8 mouse cellular contexts compared by ENCODE assay signal in the genomic region with DNA sequence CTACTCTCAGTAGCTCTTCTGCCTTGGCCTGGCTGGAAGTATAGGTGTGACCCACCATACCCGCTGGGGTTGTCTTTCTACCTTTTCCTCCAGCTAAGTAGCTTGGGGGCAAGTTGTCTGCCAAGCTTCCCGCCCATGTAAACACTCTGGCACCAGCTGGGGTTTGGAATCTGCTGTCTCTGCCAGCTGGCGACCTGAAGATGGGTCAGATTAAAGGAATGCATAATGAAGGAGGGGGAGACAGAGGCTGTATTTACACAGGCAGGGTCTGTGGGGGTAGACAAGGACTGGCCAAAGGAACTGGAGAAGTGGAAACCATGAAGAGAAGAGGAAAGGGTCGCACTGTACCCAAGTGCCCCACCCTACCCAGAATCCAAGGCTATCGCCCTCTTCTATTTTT. TPM values are rescaled to one million over a fixed set of nuclear protein-coding genes. Genes with fewer than 3 reads are reported as not detected.
DNase-seq lines count a peak whose midpoint lies in the region; ATAC-seq and TF ChIP-seq lines count a peak whose summit lies in the region.

No protein-coding gene starts in this region.

- POLR2A ChIA-PET in Patski (lab: Charles Lee) = interaction anchor here (0.9 to 1.4 kb wide), 2 partner anchors 12 to 40 kb away, joined by 3 read pairs; no protein-coding TSS in a partner anchor

- TF ChIP-seq CTCF in Patski (IDR thresholded peaks at IDR 0.05) = no peak

- no peaks in the 10 kb centered on the region for H3K36me3 ChIP-seq in forebrain, embryonic 11.5 days (ENCODE audit: control insufficient read depth, insufficient read depth, low read length)

- no peak overlapping the region for H3K9ac ChIP-seq in forebrain, embryonic 11.5 days (ENCODE audit: low read length)

- intact Hi-C loops in left cerebral cortex, postnatal 14 days (cut with DNase I) = no loop called here

- H3K4me1 ChIP-seq in forebrain, embryonic 11.5 days (replicated peaks; ENCODE audit: control insufficient read depth, insufficient read depth, low read length) = peaks cover 14% of the 10 kb centered on the region

- whole genome bisulfite sequencing in forebrain, embryonic 11.5 days = 60% methylated on average over 5 of the region's 5 CpGs

- peak; percentile 23 to 34 for DNase-seq in left cerebral cortex, postnatal 14 days (ENCODE audit: low spot score in 2 of 2)
- no peak for DNase-seq in left cerebral cortex, adult 11 months (ENCODE audit: low spot score)
- peak; percentile 55 for DNase-seq in Patski (ENCODE audit: low read depth, low spot score)
- no peak for DNase-seq in forebrain, embryonic 11.5 days (ENCODE audit: low spot score)
- peak; percentile 47 for DNase-seq in lung, postnatal 36 days
- no peak for DNase-seq in cerebellum, adult 11-12 months

- CTCF ChIA-PET in Patski (lab: Charles Lee) = interaction anchor here (1.2 to 2.4 kb wide), 3 partner anchors 10 to 24 kb away, joined by 3 to 6 read pairs (median 4); no protein-coding TSS in a partner anchor

- no peak overlapping the region for H3K27ac ChIP-seq in forebrain, embryonic 11.5 days (ENCODE audit: low read depth, low read length)

- in situ Hi-C loops in Patski (cut with MboI; ENCODE audit: low pct_unique_long_range_greater_than_20kb) = no loop called here

- H3K4me3 ChIP-seq in forebrain, embryonic 11.5 days (ENCODE audit: low read depth, low read length) = no peak overlapping the region

- no peak overlapping the region for H3K4me2 ChIP-seq in forebrain, embryonic 11.5 days (ENCODE audit: low read depth, low read length, severe bottlenecking)

- H3K27me3 ChIP-seq in Patski = no peaks in the 10 kb centered on the region
- no peaks in the 10 kb centered on the region for H3K27me3 ChIP-seq in forebrain, embryonic 11.5 days (ENCODE audit: control insufficient read depth, insufficient read depth, low read length)

- H3K9me3 ChIP-seq in forebrain, embryonic 11.5 days (ENCODE audit: control insufficient read depth, low read length) = no peaks in the 10 kb centered on the region

- peak; percentile 94 for ATAC-seq in Patski
- peak; percentile 28; the same call in 1 of the 2 replicates for ATAC-seq in forebrain, embryonic 11.5 days (replicated peaks; ENCODE audit: low FRiP score)
- no peak for ATAC-seq in granulocyte monocyte progenitor cell, adult 5-6 weeks (replicated peaks; ENCODE audit: poor library complexity, severe bottlenecking)
- no peak for ATAC-seq in erythroid progenitor cell, adult 5-6 weeks (replicated peaks; ENCODE audit: low FRiP score, poor library complexity, severe bottlenecking)

RNA-seq across cellular contexts. Expression of gene Tram2, which starts 26.4 kb away (rescaled TPM):
- 1 to 10 TPM; 2.2 TPM for total RNA-seq in left cerebral cortex, postnatal 14 days (2021)
- 12.4 TPM for polyA plus RNA-seq in Patski (2021)
- 6.2 and 6.8 TPM in 2 replicates for polyA plus RNA-seq in forebrain, embryonic 11.5 days (2014; fragmentation: Nextera tagmentation; extraction: Ambion mirVana)
- total RNA-seq in granulocyte monocyte progenitor cell, adult 5-6 weeks (2014; fragmentation: Nextera tagmentation) = 8.9 and 9.3 TPM in 2 replicates
- 2.2 and 4.0 TPM in 2 replicates for total RNA-seq in granulocyte monocyte progenitor cell, adult 5-6 weeks (2017)
- total RNA-seq in erythroid progenitor cell, adult 5-6 weeks (2015; ENCODE audit: low replicate concordance) = 1.3 and 1.4 TPM in 2 replicates
- total RNA-seq in erythroid progenitor cell, adult 5-6 weeks (2017; ENCODE audit: low replicate concordance) = 0.51 TPM in 1 of 2 replicates, not detected in the other

Comparison
In these comparisons a context has a peak if more than half of its experiments do, and no peak if none do; other contexts are left out.
1. DNase-seq: peak in left cerebral cortex, postnatal 14 days (2 of 2), Patski (single experiment) and lung, postnatal 36 days (single experiment); none in left cerebral cortex, adult 11 months (single experiment), forebrain, embryonic 11.5 days (single experiment) and cerebellum, adult 11-12 months (single experiment).
2. ATAC-seq: peak in Patski (single experiment) and forebrain, embryonic 11.5 days (single experiment); none in granulocyte monocyte progenitor cell, adult 5-6 weeks (single experiment) and erythroid progenitor cell, adult 5-6 weeks (single experiment).